In genomic region chr3:159030675-159031074, GRCm38 (mm10) we compare ENCODE assay signal across 18 mouse cellular contexts.
DNase-seq lines count a peak whose midpoint lies in the region; ATAC-seq lines count a peak whose summit lies in the region.
"Had no signal": no experiment of that assay in that cellular context is flagged by ENCODE, and none has a peak within 500 bp of the region (broad histone marks: within the 10 kb centered on the region; RNA-seq: fewer than 3 reads in every experiment).

No protein-coding gene starts in this region.

- H3K4me3 ChIP-seq in hindbrain, embryonic 11.5 days (ENCODE audit: low read depth, low read length): no peak overlapping the region
- no peak overlapping the region for H3K4me3 ChIP-seq in neural tube, embryonic 15.5 days (replicated peaks)
- H3K4me3 ChIP-seq in hindbrain, embryonic 10.5 days: no peak overlapping the region
- H3K4me3 ChIP-seq: embryonic facial prominence, embryonic 10.5 days; heart, embryonic 13.5 days; hindbrain, embryonic 13.5 days; intestine, embryonic 15.5 days; lung, embryonic 15.5 days had no signal

- H3K9ac ChIP-seq in hindbrain, embryonic 11.5 days (ENCODE audit: low read depth, low read length): no peak overlapping the region
- no peak overlapping the region for H3K9ac ChIP-seq in neural tube, embryonic 15.5 days (replicated peaks)
- H3K9ac ChIP-seq: heart, embryonic 13.5 days; hindbrain, embryonic 13.5 days; intestine, embryonic 15.5 days; lung, embryonic 15.5 days had no signal

- intact Hi-C loops in left cerebral cortex, postnatal 4 days (cut with DNase I): no loop called here
- intact Hi-C loops in left cerebral cortex, postnatal 36 days (cut with DNase I): loop anchor here (1.0 to 10.0 kb wide), 3 partner anchors 143 to 468 kb away; partner anchors contain the start of gene Lrrc7

- no peaks in the 10 kb centered on the region for H3K36me3 ChIP-seq in hindbrain, embryonic 11.5 days (ENCODE audit: control insufficient read depth, insufficient read depth, low read length)
- H3K36me3 ChIP-seq in neural tube, embryonic 15.5 days: no peaks in the 10 kb centered on the region
- no peaks in the 10 kb centered on the region for H3K36me3 ChIP-seq in hindbrain, embryonic 10.5 days
- H3K36me3 ChIP-seq: embryonic facial prominence, embryonic 10.5 days; heart, embryonic 13.5 days; hindbrain, embryonic 13.5 days; intestine, embryonic 15.5 days; lung, embryonic 15.5 days had no signal

- H3K27me3 ChIP-seq in hindbrain, embryonic 11.5 days (ENCODE audit: control insufficient read depth, insufficient read depth, low read length): no peaks in the 10 kb centered on the region
- no peaks in the 10 kb centered on the region for H3K27me3 ChIP-seq in neural tube, embryonic 15.5 days (replicated peaks)
- H3K27me3 ChIP-seq in hindbrain, embryonic 10.5 days (ENCODE audit: insufficient read depth, poor library complexity, severe bottlenecking): no peaks in the 10 kb centered on the region
- H3K27me3 ChIP-seq: heart, embryonic 13.5 days; hindbrain, embryonic 13.5 days; intestine, embryonic 15.5 days; lung, embryonic 15.5 days; Patski had no signal

- no peaks in the 10 kb centered on the region for H3K4me1 ChIP-seq in hindbrain, embryonic 11.5 days (replicated peaks; ENCODE audit: control insufficient read depth, insufficient read depth, low read length)
- no peaks in the 10 kb centered on the region for H3K4me1 ChIP-seq in neural tube, embryonic 15.5 days
- no peaks in the 10 kb centered on the region for H3K4me1 ChIP-seq in hindbrain, embryonic 10.5 days (replicated peaks)
- H3K4me1 ChIP-seq: embryonic facial prominence, embryonic 10.5 days; heart, embryonic 13.5 days; hindbrain, embryonic 13.5 days; intestine, embryonic 15.5 days; lung, embryonic 15.5 days had no signal

- H3K27ac ChIP-seq in hindbrain, embryonic 11.5 days (ENCODE audit: low read depth, low read length): no peak overlapping the region
- no peak overlapping the region for H3K27ac ChIP-seq in neural tube, embryonic 15.5 days (replicated peaks)
- no peak overlapping the region for H3K27ac ChIP-seq in hindbrain, embryonic 10.5 days
- H3K27ac ChIP-seq: embryonic facial prominence, embryonic 10.5 days; heart, embryonic 13.5 days; hindbrain, embryonic 13.5 days; intestine, embryonic 15.5 days; lung, embryonic 15.5 days had no signal

- no peaks in the 10 kb centered on the region for H3K9me3 ChIP-seq in hindbrain, embryonic 11.5 days (ENCODE audit: control insufficient read depth, low read length)
- H3K9me3 ChIP-seq in neural tube, embryonic 15.5 days (replicated peaks): no peaks in the 10 kb centered on the region
- H3K9me3 ChIP-seq in hindbrain, embryonic 10.5 days: no peaks in the 10 kb centered on the region
- H3K9me3 ChIP-seq: embryonic facial prominence, embryonic 10.5 days; heart, embryonic 13.5 days; hindbrain, embryonic 13.5 days; intestine, embryonic 15.5 days; lung, embryonic 15.5 days had no signal

- WGBS in hindbrain, embryonic 11.5 days: 78% methylated on average over 3 of the region's 3 CpGs
- WGBS in neural tube, embryonic 15.5 days: 86% methylated on average over 3 of the region's 3 CpGs
- 87% methylated on average over 3 of the region's 3 CpGs for WGBS in hindbrain, embryonic 10.5 days

- DNase-seq in left cerebral cortex, adult 11 months (ENCODE audit: low spot score): peak; percentile 73
- DNase-seq in left cerebral cortex, postnatal 4 days: no peak
- DNase-seq in layer of hippocampus, adult 9-10 months (ENCODE audit: low spot score): peak; percentile 46
- DNase-seq in left cerebral cortex, postnatal 36 days (ENCODE audit: low spot score in 2 of 2): peak; percentile 70 to 78
- DNase-seq in lung, postnatal 14 days: no peak
- DNase-seq in hindbrain, embryonic 11.5 days (ENCODE audit: low spot score): no peak
- no peak for DNase-seq in hindbrain, embryonic 10.5 days (ENCODE audit: low spot score)
- DNase-seq: cerebellum, postnatal 14 days; gastrocnemius, postnatal 25 days had no signal

- H3K4me2 ChIP-seq in hindbrain, embryonic 11.5 days (replicated peaks; ENCODE audit: low read depth, low read length): no peak overlapping the region
- H3K4me2 ChIP-seq in neural tube, embryonic 15.5 days: no peak overlapping the region
- H3K4me2 ChIP-seq: heart, embryonic 13.5 days; hindbrain, embryonic 13.5 days; intestine, embryonic 15.5 days; liver, embryonic 11.5 days; lung, embryonic 15.5 days had no signal

- ATAC-seq in hindbrain, embryonic 11.5 days (ENCODE audit: low FRiP score): no peak
- ATAC-seq in neural tube, embryonic 15.5 days (ENCODE audit: low FRiP score): no peak
- ATAC-seq: forebrain, embryonic 16.5 days; intestine, embryonic 15.5 days had no signal

Comparison
In these comparisons a context has a peak if more than half of its experiments do, and no peak if none do; other contexts are left out.
1. DNase-seq: peak in left cerebral cortex, adult 11 months (single experiment), layer of hippocampus, adult 9-10 months (single experiment) and left cerebral cortex, postnatal 36 days (2 of 2); none in left cerebral cortex, postnatal 4 days (single experiment), lung, postnatal 14 days (single experiment), hindbrain, embryonic 11.5 days (single experiment) and hindbrain, embryonic 10.5 days (single experiment).